Mouse (Mus musculus) CH12.LX (cell line): ENCODE results near the gene Neurl1a.

Experiments
- EP300 ChIP-seq: IDR thresholded peaks from 2 replicates; pipeline ENCODE4 v1.6.1; 2011; ENCODE audit warnings: low read length, improper control_type of control experiment
- POLR2A ChIP-seq: IDR thresholded peaks from 2 replicates; pipeline ENCODE4 v1.6.1; 2011; ENCODE audit warnings: low read depth, mild to moderate bottlenecking, improper control_type of control experiment, low read length
- RAD21 ChIP-seq: IDR thresholded peaks from 2 replicates; pipeline ENCODE4 v1.6.1; 2011; ENCODE audit warnings: low read depth, mild to moderate bottlenecking, low read length, improper control_type of control experiment, moderate library complexity
- USF1 ChIP-seq: IDR thresholded peaks from 2 replicates; pipeline ENCODE4 v1.6.1; 2014; ENCODE audit warnings: low read depth, mild to moderate bottlenecking, inconsistent platforms, low read length, improper control_type of control experiment
- USF2 ChIP-seq: conservative IDR thresholded peaks from 2 replicates; pipeline ENCODE4 v1.6.1; 2011; ENCODE audit warnings: low read depth, low read length, improper control_type of control experiment
- ZC3H11A ChIP-seq: IDR thresholded peaks from 2 replicates; pipeline ENCODE4 v1.6.1; 2012; ENCODE audit warnings: low read depth, mild to moderate bottlenecking, inconsistent platforms, low read length, improper control_type of control experiment

GRCm38 (mm10) chr19:47306917-47307315 lies 128.3 kb downstream of the Neurl1a start:
- TF ChIP-seq USF2 (no peak), ZC3H11A (no peak), EP300 (no peak), POLR2A (no peak), USF1 (no peak), RAD21 (no peak)
